Mouse (Mus musculus): ENCODE measurements at regions not wholly inside any gene's neighbourhood (a gene's known extent, or its start where the extent isn't known, plus 50 kb on each side); places are given as distances from the start of the nearest gene placed in this dataset.

- Histone ChIP-seq H3K4me3 (ENCODE audit: insufficient read depth, low read length) (no peak overlapping the region), H3K4me1 (ENCODE audit: control insufficient read depth, insufficient read depth, low read length) (no peaks in the 10 kb centered on the region), H3K27ac (ENCODE audit: insufficient read depth, low read depth, low read length) (no peak overlapping the region)
- no peak for TF ChIP-seq POLR2A (IDR thresholded peaks at IDR 0.05; ENCODE audit: borderline replicate concordance, low read depth, low read length)
- no peak for TF ChIP-seq CTCF (IDR thresholded peaks at IDR 0.05; ENCODE audit: low read depth, low read length)
Measured at GRCm38 (mm10) chr11:113042710-113043109, 260.7 kb downstream of the Sox9 start.

GRCm38 (mm10) chr11:113046200-113047051 is 264.4 kb downstream of the Sox9 start:
- TF ChIP-seq CTCF (IDR thresholded peaks at IDR 0.05; ENCODE audit: low read depth, low read length) (no peak), POLR2A (IDR thresholded peaks at IDR 0.05; ENCODE audit: borderline replicate concordance, low read depth, low read length) (no peak)
- peaks cover 29% of the 10 kb centered on the region for H3K4me1 ChIP-seq (ENCODE audit: control insufficient read depth, insufficient read depth, low read length)
- no peak overlapping the region for H3K4me3 ChIP-seq (ENCODE audit: insufficient read depth, low read length)
- H3K27ac ChIP-seq (ENCODE audit: insufficient read depth, low read depth, low read length), result no peak overlapping the region

GRCm38 (mm10) chr11:113048158-113048557 is 266.1 kb downstream of the Sox9 start:
- H3K4me1 ChIP-seq (ENCODE audit: control insufficient read depth, insufficient read depth, low read length), result peaks cover 29% of the 10 kb centered on the region
- H3K4me3 ChIP-seq (ENCODE audit: insufficient read depth, low read length), result no peak overlapping the region
- H3K27ac ChIP-seq (ENCODE audit: insufficient read depth, low read depth, low read length), result no peak overlapping the region
- TF ChIP-seq CTCF (IDR thresholded peaks at IDR 0.05; ENCODE audit: low read depth, low read length) (no peak), POLR2A (IDR thresholded peaks at IDR 0.05; ENCODE audit: borderline replicate concordance, low read depth, low read length) (no peak)

- Histone ChIP-seq H3K4me3 (ENCODE audit: insufficient read depth, low read length) (no peak overlapping the region), H3K4me1 (ENCODE audit: control insufficient read depth, insufficient read depth, low read length) (peaks cover 29% of the 10 kb centered on the region), H3K27ac (ENCODE audit: insufficient read depth, low read depth, low read length) (no peak overlapping the region)
- no peak for TF ChIP-seq CTCF (IDR thresholded peaks at IDR 0.05; ENCODE audit: low read depth, low read length)
- no peak for TF ChIP-seq POLR2A (IDR thresholded peaks at IDR 0.05; ENCODE audit: borderline replicate concordance, low read depth, low read length)
Measured at GRCm38 (mm10) chr11:113049593-113049992, 267.6 kb downstream of the Sox9 start.

- no peak for TF ChIP-seq CTCF (IDR thresholded peaks at IDR 0.05; ENCODE audit: low read depth, low read length)
- no peak for TF ChIP-seq POLR2A (IDR thresholded peaks at IDR 0.05; ENCODE audit: borderline replicate concordance, low read depth, low read length)
- Histone ChIP-seq H3K27ac (ENCODE audit: insufficient read depth, low read depth, low read length) (no peak overlapping the region), H3K4me3 (ENCODE audit: insufficient read depth, low read length) (no peak overlapping the region), H3K4me1 (ENCODE audit: control insufficient read depth, insufficient read depth, low read length) (peaks cover 33% of the 10 kb centered on the region)
Measured at GRCm38 (mm10) chr11:113052536-113052935, 270.5 kb downstream of the Sox9 start.

GRCm38 (mm10) chr11:113056042-113056632 is 274.1 kb downstream of the Sox9 start:
- peaks cover 14% of the 10 kb centered on the region for H3K4me1 ChIP-seq (ENCODE audit: control insufficient read depth, insufficient read depth, low read length)
- no peak for TF ChIP-seq CTCF (IDR thresholded peaks at IDR 0.05; ENCODE audit: low read depth, low read length)
- TF ChIP-seq POLR2A (IDR thresholded peaks at IDR 0.05; ENCODE audit: borderline replicate concordance, low read depth, low read length), result no peak
- no peak overlapping the region for H3K4me3 ChIP-seq (ENCODE audit: insufficient read depth, low read length)
- no peak overlapping the region for H3K27ac ChIP-seq (ENCODE audit: insufficient read depth, low read depth, low read length)

GRCm38 (mm10) chr11:113056824-113057223 is 274.8 kb downstream of the Sox9 start:
- H3K27ac ChIP-seq (ENCODE audit: insufficient read depth, low read depth, low read length), result no peak overlapping the region
- peaks cover 18% of the 10 kb centered on the region for H3K4me1 ChIP-seq (ENCODE audit: control insufficient read depth, insufficient read depth, low read length)
- no peak for TF ChIP-seq POLR2A (IDR thresholded peaks at IDR 0.05; ENCODE audit: borderline replicate concordance, low read depth, low read length)
- no peak for TF ChIP-seq CTCF (IDR thresholded peaks at IDR 0.05; ENCODE audit: low read depth, low read length)
- no peak overlapping the region for H3K4me3 ChIP-seq (ENCODE audit: insufficient read depth, low read length)

- Histone ChIP-seq H3K27ac (ENCODE audit: insufficient read depth, low read depth, low read length) (no peak overlapping the region), H3K4me1 (ENCODE audit: control insufficient read depth, insufficient read depth, low read length) (no peaks in the 10 kb centered on the region), H3K4me3 (ENCODE audit: insufficient read depth, low read length) (no peak overlapping the region)
- TF ChIP-seq POLR2A (IDR thresholded peaks at IDR 0.05; ENCODE audit: borderline replicate concordance, low read depth, low read length) (no peak), CTCF (IDR thresholded peaks at IDR 0.05; ENCODE audit: low read depth, low read length) (no peak)
Measured at GRCm38 (mm10) chr11:113070365-113070764, 288.3 kb downstream of the Sox9 start.

GRCm38 (mm10) chr11:113071942-113072341 is 289.9 kb downstream of the Sox9 start:
- H3K4me1 ChIP-seq (ENCODE audit: control insufficient read depth, insufficient read depth, low read length), result no peaks in the 10 kb centered on the region
- no peak overlapping the region for H3K27ac ChIP-seq (ENCODE audit: insufficient read depth, low read depth, low read length)
- TF ChIP-seq POLR2A (IDR thresholded peaks at IDR 0.05; ENCODE audit: borderline replicate concordance, low read depth, low read length) (no peak), CTCF (IDR thresholded peaks at IDR 0.05; ENCODE audit: low read depth, low read length) (no peak)
- no peak overlapping the region for H3K4me3 ChIP-seq (ENCODE audit: insufficient read depth, low read length)

- no peak overlapping the region for H3K4me3 ChIP-seq (ENCODE audit: insufficient read depth, low read length)
- TF ChIP-seq CTCF (IDR thresholded peaks at IDR 0.05; ENCODE audit: low read depth, low read length) (no peak), POLR2A (IDR thresholded peaks at IDR 0.05; ENCODE audit: borderline replicate concordance, low read depth, low read length) (no peak)
- no peak overlapping the region for H3K27ac ChIP-seq (ENCODE audit: insufficient read depth, low read depth, low read length)
- H3K4me1 ChIP-seq (ENCODE audit: control insufficient read depth, insufficient read depth, low read length), result no peaks in the 10 kb centered on the region
Measured at GRCm38 (mm10) chr11:113074328-113074727, 292.3 kb downstream of the Sox9 start.

Measured in bone marrow macrophage, adult 2 months (primary cell).